Mouse (Mus musculus) cerebellum, adult 2 months (tissue): Measurements from ENCODE around the gene Phf1. TPM values are rescaled to one million over a fixed set of nuclear protein-coding genes. Genes with fewer than 3 reads are reported as not detected.

Experiments used
- DNase-seq, 2 experiments: peaks; one replicate each; pipeline ENCODE4 v3.0.0; 2021
- H3K27ac ChIP-seq: fragments of 200-500 bp; 2 replicates; pipeline ENCODE4 v1.5.1; 2012; ENCODE audit warnings: low read length, control low read depth, inconsistent platforms; ENCODE audit not compliant: insufficient read depth
- H3K27me3 ChIP-seq: fragments of 200-500 bp; 2 replicates; pipeline ENCODE4 v1.6.1; 2012; ENCODE audit warnings: inconsistent platforms, mild to moderate bottlenecking, low read length, moderate library complexity; ENCODE audit not compliant: control insufficient read depth, insufficient read depth
- H3K4me1 ChIP-seq: fragments of 200-500 bp; 2 replicates; pipeline ENCODE4 v1.6.1; 2011; ENCODE audit warnings: low read length; ENCODE audit not compliant: control insufficient read depth, insufficient read depth
- H3K4me3 ChIP-seq: fragments of 200-500 bp; replicated peaks from 2 replicates; pipeline ENCODE3; 2011; ENCODE audit warnings: mild to moderate bottlenecking, low read depth, low read length, control low read depth; ENCODE audit not compliant: insufficient read depth
- CTCF ChIP-seq: fragments of 200-500 bp; IDR thresholded peaks from 2 replicates; pipeline ENCODE4 v1.5.1; 2011; ENCODE audit warnings: low read depth, mild to moderate bottlenecking, control low read depth, low read length, moderate library complexity, borderline replicate concordance; ENCODE audit not compliant: insufficient read depth
- POLR2A ChIP-seq: fragments of 200-500 bp; IDR thresholded peaks from 2 replicates; pipeline ENCODE4 v1.6.1; 2011; ENCODE audit warnings: low read length, control low read depth, borderline replicate concordance; ENCODE audit not compliant: insufficient read depth
- WGBS: fragments of 180-500 bp; shearing (Covaris S2); methylation state at CpG from one replicate; pipeline ENCODE4 v1.1.7; 2018; 5-methylcytosine and 5-hydroxymethylcytosine counted together
- polyA plus RNA-seq: library from polyadenylated mRNA; depleted of rRNA; stranded (reverse); fragments of >200 nt; gene quantifications from 2 replicates; pipeline ENCODE4 v1.2.3, GENCODE M21; 2012

The Phf1 gene
- polyA plus RNA-seq, 1 experiment: 60.8 TPM

DNA sequence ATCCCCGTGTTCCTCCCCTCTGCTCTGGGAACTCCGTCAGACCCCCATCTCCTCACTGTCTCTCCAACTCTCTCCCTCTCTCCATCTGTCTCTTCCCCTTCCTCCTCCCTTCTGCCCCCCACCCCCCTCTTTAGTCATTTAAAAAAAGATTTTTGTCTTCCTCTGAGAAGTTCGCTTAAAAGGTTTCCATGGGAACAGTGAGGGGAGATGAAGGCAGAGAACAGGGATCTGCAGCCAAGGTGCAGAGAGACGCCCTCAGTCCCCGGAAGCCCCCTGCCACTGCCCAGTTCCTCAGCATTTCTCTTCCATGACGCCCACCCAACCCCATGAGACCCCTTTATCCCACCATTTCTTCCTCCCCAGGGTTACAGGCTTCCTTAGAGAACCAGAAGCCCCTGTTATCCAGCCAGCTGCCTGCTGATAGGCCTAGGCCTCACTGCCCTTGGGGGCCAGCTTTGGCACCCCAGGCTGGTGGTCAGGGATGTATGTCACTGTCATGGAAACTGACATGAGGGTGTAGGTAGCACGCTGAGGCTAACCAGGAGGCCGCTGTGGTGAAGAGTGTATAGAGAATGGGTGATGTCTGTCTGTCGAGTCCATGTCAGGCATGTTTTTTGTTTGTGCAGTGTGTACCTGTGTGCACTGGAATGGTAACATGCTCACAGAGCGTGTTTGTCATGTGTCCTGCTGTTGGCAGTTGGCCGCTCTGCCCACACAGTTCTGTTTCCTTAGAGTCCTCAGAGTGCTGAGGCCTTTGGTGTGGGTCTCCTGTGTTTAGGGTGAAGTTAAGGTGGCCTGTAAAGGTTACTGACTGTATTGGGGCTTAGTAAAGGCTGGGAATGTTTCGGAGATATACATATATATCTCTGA, 14.6 kb downstream of the Phf1 start:
- TF ChIP-seq POLR2A (no peak), CTCF (no peak)
- Histone ChIP-seq H3K4me1 (peaks cover 25% of the 10 kb centered on the region), H3K27ac (no peak overlapping the region), H3K4me3 (no peak overlapping the region), H3K27me3 (no peaks in the 10 kb centered on the region)
- 39% methylated on average over 12 of the region's 12 CpGs for WGBS
- DNase-seq: no peak

DNA sequence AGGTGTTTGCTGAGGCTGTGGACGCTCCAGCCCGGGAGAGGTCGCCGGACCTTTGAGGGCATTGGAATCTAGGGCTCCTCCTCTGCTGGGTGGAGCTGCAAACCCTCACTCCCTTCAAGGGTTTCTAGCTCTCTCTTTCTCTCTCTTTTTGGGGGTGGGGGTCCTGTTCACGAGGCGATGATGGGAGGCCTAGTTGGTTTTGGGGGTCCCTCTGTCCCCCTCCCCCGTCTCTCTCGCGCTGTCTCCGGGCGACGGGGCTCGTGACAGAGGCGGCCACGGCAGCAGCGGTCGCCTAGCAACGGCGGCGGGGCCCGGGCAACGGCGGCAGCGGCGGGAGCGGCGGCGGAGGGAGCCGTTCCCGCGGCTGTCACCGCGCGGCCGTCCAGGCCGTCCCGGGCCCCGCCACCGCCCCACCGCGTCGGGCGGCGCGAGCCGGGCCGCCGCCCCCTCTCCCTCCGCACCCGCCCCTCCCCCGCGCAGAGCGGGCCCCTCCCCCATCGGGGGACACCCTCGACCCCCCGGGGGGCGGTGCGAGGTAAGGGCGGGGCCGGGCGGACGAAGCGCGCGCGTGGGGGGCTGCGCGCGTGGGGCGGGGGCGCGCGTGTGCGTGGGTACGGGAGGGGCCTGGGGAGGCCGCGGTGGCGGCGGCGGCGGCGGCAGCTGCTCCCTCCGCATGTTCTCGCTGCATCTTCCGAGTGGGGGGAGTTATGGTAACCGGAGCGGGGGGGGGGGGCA, 15.6 kb downstream of the Phf1 start:
- DNase-seq: peak; percentile 63 to 68
- Histone ChIP-seq H3K27me3 (no peaks in the 10 kb centered on the region), H3K4me1 (peaks cover 30% of the 10 kb centered on the region), H3K27ac (no peak overlapping the region), H3K4me3 (peak overlapping the region; percentile 70)
- WGBS: under 1% methylated on average over 70 of the region's 87 CpGs
- TF ChIP-seq POLR2A (no peak), CTCF (no peak)

DNA sequence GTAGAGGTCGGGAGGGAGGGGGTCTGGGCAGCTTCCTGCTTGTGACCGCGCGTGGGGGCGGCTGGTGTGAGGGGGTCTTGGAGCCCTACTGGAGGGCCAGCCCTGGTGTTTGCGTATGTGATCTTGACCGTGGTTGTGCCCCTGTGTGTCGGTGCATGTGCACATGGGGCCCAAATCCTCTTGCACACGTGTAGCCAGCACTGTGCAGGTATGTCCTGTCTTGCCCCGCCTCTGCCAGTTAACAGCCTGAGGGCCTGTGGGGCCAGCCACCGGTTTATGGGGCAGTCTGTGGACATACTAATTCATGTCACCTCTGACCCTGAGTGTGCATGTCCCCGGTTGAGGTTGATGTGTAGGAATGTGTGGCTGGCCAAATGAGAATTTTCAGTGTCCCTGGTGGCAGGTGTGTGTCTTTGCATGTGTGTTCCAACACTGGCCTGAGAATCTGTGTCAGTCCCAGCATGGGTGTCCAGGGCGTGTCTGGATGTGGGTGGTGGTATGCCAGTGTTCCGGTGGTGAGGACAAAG, 16.3 kb downstream of the Phf1 start:
- H3K27me3 ChIP-seq: no peaks in the 10 kb centered on the region
- WGBS: 3% methylated on average over 13 of the region's 14 CpGs
- peak in 1 of 2 experiments; percentile 49 for DNase-seq
- H3K27ac ChIP-seq: no peak overlapping the region
- peak overlapping the region; percentile 53 for H3K4me3 ChIP-seq
- peaks cover 32% of the 10 kb centered on the region for H3K4me1 ChIP-seq
- TF ChIP-seq CTCF (peak; percentile 48), POLR2A (no peak)

DNA sequence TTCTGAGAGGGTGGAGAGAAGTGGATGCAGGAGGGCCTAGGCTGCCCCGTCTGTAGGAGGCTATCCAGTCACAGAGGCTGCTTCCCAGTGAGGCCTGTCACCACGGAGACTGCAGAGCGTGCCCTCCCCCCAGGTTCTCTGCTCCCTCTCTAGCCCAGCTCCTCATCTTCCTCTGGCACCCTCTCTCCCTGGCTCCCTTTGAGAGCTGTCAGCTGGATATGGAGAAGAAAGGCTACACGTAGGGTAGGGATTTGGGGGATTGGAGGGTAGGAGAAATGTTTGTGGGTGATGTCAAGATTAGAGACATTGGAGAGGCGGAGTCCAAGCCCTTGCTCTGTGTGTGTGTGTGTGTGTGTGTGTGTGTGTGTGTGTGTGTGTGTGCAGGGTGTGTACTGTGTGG, 17.0 kb downstream of the Phf1 start:
- H3K27ac ChIP-seq: no peak overlapping the region
- peak in 1 of 2 experiments; percentile 21 for DNase-seq
- H3K4me1 ChIP-seq: peaks cover 32% of the 10 kb centered on the region
- no peaks in the 10 kb centered on the region for H3K27me3 ChIP-seq
- no peak overlapping the region for H3K4me3 ChIP-seq
- no peak for TF ChIP-seq CTCF
- no peak for TF ChIP-seq POLR2A
- 49% methylated on average over 5 of the region's 5 CpGs for WGBS

DNA sequence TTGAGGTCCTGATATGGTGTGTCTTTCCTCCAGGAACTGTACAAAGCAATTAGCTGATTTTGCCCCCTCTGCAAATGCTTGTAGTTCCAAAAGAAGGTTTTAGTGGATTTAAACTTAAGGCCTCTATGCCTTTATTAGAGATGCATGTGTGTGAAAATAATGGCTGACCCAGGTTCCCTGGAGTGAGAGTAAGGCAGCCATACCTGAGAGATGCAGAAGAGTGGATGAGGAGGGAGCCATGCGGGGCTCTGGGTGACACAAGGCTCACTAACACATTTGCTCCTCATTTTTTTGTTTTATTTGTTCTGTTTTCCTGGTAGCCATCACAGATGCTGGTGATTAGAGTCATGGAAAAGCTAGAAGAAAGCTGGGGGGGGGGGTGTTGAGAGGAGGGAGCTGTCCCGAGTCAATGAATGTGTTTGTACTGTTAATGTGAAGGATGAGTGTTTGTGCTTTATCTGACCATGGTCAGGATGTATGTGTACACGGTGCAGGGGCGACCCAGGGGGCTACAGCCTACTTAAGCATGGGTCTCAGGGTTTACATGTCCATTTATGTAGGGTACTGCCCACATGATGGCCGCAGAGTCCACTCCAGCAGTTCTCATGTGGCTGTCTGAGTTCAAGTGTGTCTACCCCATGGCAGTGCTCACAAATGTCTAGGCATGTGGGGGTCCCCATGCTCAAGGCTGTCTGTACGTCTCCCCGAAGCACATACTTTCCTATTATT, 17.9 kb downstream of the Phf1 start:
- H3K27ac ChIP-seq: no peak overlapping the region
- H3K4me1 ChIP-seq: peaks cover 31% of the 10 kb centered on the region
- no peaks in the 10 kb centered on the region for H3K27me3 ChIP-seq
- TF ChIP-seq CTCF (no peak), POLR2A (no peak)
- WGBS: 51% methylated on average over 7 of the region's 7 CpGs
- DNase-seq: no peak
- H3K4me3 ChIP-seq: no peak overlapping the region

DNA sequence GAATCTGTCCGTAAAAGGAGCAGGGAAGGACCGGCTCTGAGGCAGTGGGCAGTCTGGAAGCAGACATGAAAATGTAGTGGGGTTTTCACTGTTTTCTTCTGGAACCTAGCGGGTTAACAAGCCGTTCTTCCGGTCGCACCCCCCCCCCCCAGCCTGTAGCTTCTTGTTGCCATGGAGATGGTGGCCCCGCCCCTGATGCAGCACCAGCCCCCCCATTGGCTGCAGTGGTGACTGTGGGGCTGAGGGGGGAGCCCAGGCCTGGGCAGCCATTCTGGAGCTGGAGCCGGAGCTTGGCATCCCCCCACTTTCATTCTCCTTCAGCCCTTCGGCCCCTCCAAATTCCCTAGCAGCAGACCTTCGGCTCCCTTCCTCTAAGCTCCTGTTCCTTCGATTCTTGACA, 18.6 kb downstream of the Phf1 start:
- H3K27me3 ChIP-seq: no peaks in the 10 kb centered on the region
- H3K4me1 ChIP-seq: peaks cover 27% of the 10 kb centered on the region
- WGBS: 20% methylated on average over 11 of the region's 11 CpGs
- TF ChIP-seq POLR2A: no peak
- TF ChIP-seq CTCF: no peak
- no peak for DNase-seq
- H3K4me3 ChIP-seq: no peak overlapping the region
- H3K27ac ChIP-seq: no peak overlapping the region
